Comparison of ENCODE assay signal across 23 mouse cellular contexts in genomic region chr13:31171751-31172150, GRCm38 (mm10).
DNase-seq lines count a peak whose midpoint lies in the region; ATAC-seq lines count a peak whose summit lies in the region.
"Had no signal": no experiment of that assay in that cellular context is flagged by ENCODE, and none has a peak within 500 bp of the region (broad histone marks: within the 10 kb centered on the region; RNA-seq: fewer than 3 reads in every experiment).

No protein-coding gene starts in this region.

- 60% methylated on average over 2 of the region's 2 CpGs for WGBS in lung, embryonic 16.5 days
- WGBS in stomach, embryonic 16.5 days: 63% methylated on average over 2 of the region's 2 CpGs

- H3K4me2 ChIP-seq in lung, embryonic 16.5 days (ENCODE audit: low read depth, low read length): no peak overlapping the region
- H3K4me2 ChIP-seq in stomach, embryonic 16.5 days (ENCODE audit: low read depth, low read length): no peak overlapping the region
- H3K4me2 ChIP-seq: forebrain, embryonic 13.5 days; heart, embryonic 13.5 days; hindbrain, embryonic 14.5 days had no signal

- ATAC-seq in lung, embryonic 16.5 days (ENCODE audit: low read depth): peak; percentile 26; the same call in 1 of the 2 replicates
- no peak for ATAC-seq in stomach, embryonic 16.5 days (ENCODE audit: insufficient read depth, low FRiP score)
- ATAC-seq: CD4-positive, CD25-positive, alpha-beta regulatory T cell, adult 4 months; forebrain, embryonic 13.5 days; forebrain, embryonic 16.5 days had no signal

- no peak overlapping the region for H3K27ac ChIP-seq in lung, embryonic 16.5 days (ENCODE audit: low read length)
- peak overlapping the region; percentile 65; the same call in 1 of the 2 replicates for H3K27ac ChIP-seq in stomach, embryonic 16.5 days (ENCODE audit: low read length)
- H3K27ac ChIP-seq: forebrain, embryonic 10.5 days; forebrain, embryonic 13.5 days; heart, adult 2 months; heart, embryonic 10.5 days; heart, embryonic 13.5 days; hindbrain, embryonic 14.5 days had no signal

- H3K27me3 ChIP-seq in lung, embryonic 16.5 days (ENCODE audit: control insufficient read depth, insufficient read depth, low read depth, low read length): no peaks in the 10 kb centered on the region
- H3K27me3 ChIP-seq in stomach, embryonic 16.5 days (ENCODE audit: control insufficient read depth, insufficient read depth, low read length): no peaks in the 10 kb centered on the region
- H3K27me3 ChIP-seq: forebrain, embryonic 13.5 days; heart, embryonic 13.5 days had no signal

- H3K9me3 ChIP-seq in lung, embryonic 16.5 days (ENCODE audit: control insufficient read depth, low read length): no peaks in the 10 kb centered on the region
- H3K9me3 ChIP-seq in stomach, embryonic 16.5 days (replicated peaks; ENCODE audit: control insufficient read depth, low read length): no peaks in the 10 kb centered on the region
- H3K9me3 ChIP-seq: forebrain, embryonic 10.5 days; forebrain, embryonic 13.5 days; heart, embryonic 10.5 days; heart, embryonic 13.5 days had no signal

- DNase-seq in kidney, postnatal 36 days: peak; percentile 10 to 31
- DNase-seq in kidney, postnatal 4 days: no peak
- DNase-seq in lung, postnatal 10 days: no peak
- DNase-seq in right cerebral cortex, postnatal 14 days: no peak
- DNase-seq: adrenal gland, adult 8-10 months; adrenal gland, postnatal 25 days; cerebellum, adult 18-20 months; cerebellum, adult 9-10 months; cerebellum, postnatal 14 days; gastrocnemius, postnatal 10 days; gastrocnemius, postnatal 36 days; heart, adult 2 months; heart, postnatal 14 days; heart, postnatal 4 days had no signal

- no peaks in the 10 kb centered on the region for H3K36me3 ChIP-seq in lung, embryonic 16.5 days (ENCODE audit: control insufficient read depth, insufficient read depth, low read length)
- H3K36me3 ChIP-seq in stomach, embryonic 16.5 days (ENCODE audit: control insufficient read depth, insufficient read depth, low read length): no peaks in the 10 kb centered on the region
- H3K36me3 ChIP-seq: forebrain, embryonic 10.5 days; heart, embryonic 10.5 days; heart, embryonic 13.5 days had no signal

- H3K9ac ChIP-seq in lung, embryonic 16.5 days (ENCODE audit: low read length): no peak overlapping the region
- H3K9ac ChIP-seq in stomach, embryonic 16.5 days (ENCODE audit: low read length): no peak overlapping the region
- H3K9ac ChIP-seq: forebrain, embryonic 13.5 days; heart, embryonic 13.5 days; hindbrain, embryonic 14.5 days had no signal

- no peak overlapping the region for H3K4me3 ChIP-seq in lung, embryonic 16.5 days (ENCODE audit: low read length)
- no peak overlapping the region for H3K4me3 ChIP-seq in stomach, embryonic 16.5 days (replicated peaks; ENCODE audit: low read length)
- H3K4me3 ChIP-seq: forebrain, embryonic 10.5 days; forebrain, embryonic 13.5 days; heart, adult 2 months; heart, embryonic 10.5 days; heart, embryonic 13.5 days had no signal

- peaks cover 9% of the 10 kb centered on the region for H3K4me1 ChIP-seq in lung, embryonic 16.5 days (replicated peaks; ENCODE audit: control insufficient read depth, insufficient read depth, low read length)
- peaks cover 3% of the 10 kb centered on the region; the same call in 1 of the 2 replicates for H3K4me1 ChIP-seq in stomach, embryonic 16.5 days (ENCODE audit: control insufficient read depth, insufficient read depth, low read length)
- H3K4me1 ChIP-seq: forebrain, embryonic 10.5 days; forebrain, embryonic 13.5 days; heart, embryonic 10.5 days; heart, embryonic 13.5 days had no signal

Comparison
In these comparisons a context has a peak if more than half of its experiments do, and no peak if none do; other contexts are left out.
1. DNase-seq: peak in kidney, postnatal 36 days (2 of 2); none in kidney, postnatal 4 days (0 of 2), lung, postnatal 10 days (single experiment) and right cerebral cortex, postnatal 14 days (single experiment).